Mouse (Mus musculus) midbrain, embryonic 10.5 days (tissue): ENCODE results near the gene Ccser2. TPM values are rescaled to one million over a fixed set of nuclear protein-coding genes. Genes with fewer than 3 reads are reported as not detected.
A peak's percentile ranks its signal among the peaks of the same experiment; 100 is the strongest.

Experiments
- DNase-seq: peaks from one replicate; pipeline ENCODE4 v3.0.0-alpha.2; 2017; ENCODE audit warnings: low spot score
- H3K27ac ChIP-seq: fragments of 300-500 bp; sonication (generic); replicated peaks from 2 replicates; pipeline ENCODE4 v1.5.1; 2016; ENCODE audit warnings: mild to moderate bottlenecking
- H3K27me3 ChIP-seq: fragments of 300-500 bp; sonication (generic); 2 replicates; pipeline ENCODE4 v1.6.1; 2016; ENCODE audit warnings: low read depth, mild to moderate bottlenecking; ENCODE audit not compliant: poor library complexity, severe bottlenecking
- H3K36me3 ChIP-seq: fragments of 300-500 bp; sonication (generic); 2 replicates; pipeline ENCODE4 v1.6.1; 2016; ENCODE audit warnings: mild to moderate bottlenecking, moderate library complexity
- H3K4me1 ChIP-seq: fragments of 300-500 bp; sonication (generic); 2 replicates; pipeline ENCODE4 v1.6.1; 2016
- H3K4me3 ChIP-seq: fragments of 300-500 bp; sonication (generic); 2 replicates; pipeline ENCODE4 v1.5.1; 2016; ENCODE audit warnings: mild to moderate bottlenecking, moderate library complexity
- H3K9me3 ChIP-seq: fragments of 300-500 bp; sonication (generic); replicated peaks from 2 replicates; pipeline ENCODE4 v1.6.1; 2016; ENCODE audit warnings: mild to moderate bottlenecking
- WGBS: fragments of 180-500 bp; shearing (Covaris S2); methylation state at CpG from one replicate; pipeline ENCODE4 v1.1.7; 2016; 5-methylcytosine and 5-hydroxymethylcytosine counted together
- polyA plus RNA-seq: library from polyadenylated mRNA; unstranded; fragments of >200 nt; fragmentation: Nextera tagmentation; extraction: Ambion mirVana; gene quantifications from 2 replicates; pipeline ENCODE4 v1.2.1, GENCODE M21; 2016

The Ccser2 gene
- polyA plus RNA-seq, 1 experiment from 2014 or later: 24.6 TPM

DNA sequence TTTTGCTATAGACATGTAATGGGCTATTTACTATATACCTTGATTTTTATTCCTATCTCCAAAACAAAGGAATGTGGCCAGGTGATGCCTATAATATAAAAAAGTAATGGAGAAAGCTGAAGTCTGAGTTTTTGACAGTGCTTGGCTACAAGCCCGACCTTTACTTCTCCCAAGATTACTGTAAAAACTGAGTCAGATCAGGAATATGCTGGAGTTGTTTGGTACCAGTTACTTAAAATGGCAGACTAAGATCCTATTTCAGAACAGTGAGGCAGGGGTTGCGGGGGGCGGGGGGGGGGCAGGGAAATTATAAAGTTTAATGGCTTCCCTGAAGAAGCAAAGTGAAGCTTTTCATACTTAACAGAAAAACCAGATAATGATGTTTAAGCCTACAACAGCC lies 73.9 kb downstream of the Ccser2 start:
- H3K4me1 ChIP-seq: peaks cover 6% of the 10 kb centered on the region; the same call in 1 of the 2 replicates
- H3K36me3 ChIP-seq: peaks cover 3% of the 10 kb centered on the region; the same call in 1 of the 2 replicates
- no peak for DNase-seq
- H3K9me3 ChIP-seq: no peaks in the 10 kb centered on the region
- WGBS: 87% methylated on average over 3 of the region's 3 CpGs
- no peaks in the 10 kb centered on the region for H3K27me3 ChIP-seq
- no peak overlapping the region for H3K27ac ChIP-seq
- no peak overlapping the region for H3K4me3 ChIP-seq

GRCm38 (mm10) chr14:36892762-36893358 lies 75.7 kb downstream of the Ccser2 start:
- DNase-seq: no peak
- H3K27me3 ChIP-seq: no peaks in the 10 kb centered on the region
- H3K9me3 ChIP-seq: no peaks in the 10 kb centered on the region
- no peak overlapping the region for H3K4me3 ChIP-seq
- no peaks in the 10 kb centered on the region for H3K36me3 ChIP-seq
- 86% methylated on average over 2 of the region's 2 CpGs for WGBS
- H3K27ac ChIP-seq: no peak overlapping the region
- peaks cover 6% of the 10 kb centered on the region; the same call in 1 of the 2 replicates for H3K4me1 ChIP-seq

DNA sequence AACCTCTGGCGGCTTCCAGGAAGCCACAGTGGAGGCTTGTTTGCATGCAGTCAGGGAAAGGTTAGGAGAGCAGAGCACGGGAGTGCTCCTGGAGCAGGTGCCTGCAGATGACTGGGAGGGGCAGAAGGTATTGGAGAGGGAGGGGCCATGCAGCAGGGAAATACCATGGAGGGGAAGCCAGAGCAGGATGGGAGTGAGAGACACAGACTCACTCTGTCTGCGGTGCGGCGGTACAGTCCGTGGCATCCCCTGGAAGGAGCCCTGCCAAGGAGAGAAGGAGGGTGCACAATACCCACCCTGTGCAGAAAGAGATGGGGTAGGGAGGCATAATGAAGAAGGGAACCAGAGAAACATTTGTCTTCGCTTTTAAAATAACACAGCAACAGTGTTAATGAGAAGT lies 78.4 kb downstream of the Ccser2 start:
- Histone ChIP-seq H3K36me3 (no peaks in the 10 kb centered on the region), H3K27me3 (no peaks in the 10 kb centered on the region), H3K9me3 (no peaks in the 10 kb centered on the region), H3K4me3 (no peak overlapping the region), H3K4me1 (peaks cover 6% of the 10 kb centered on the region; the same call in 1 of the 2 replicates), H3K27ac (no peak overlapping the region)
- DNase-seq: no peak
- WGBS: 85% methylated on average over 7 of the region's 7 CpGs

GRCm38 (mm10) chr14:36885680-36886079 lies 82.9 kb downstream of the Ccser2 start:
- H3K9me3 ChIP-seq: no peaks in the 10 kb centered on the region
- H3K4me1 ChIP-seq: no peaks in the 10 kb centered on the region
- no peaks in the 10 kb centered on the region for H3K36me3 ChIP-seq
- no peak overlapping the region for H3K27ac ChIP-seq
- WGBS: 91% methylated on average over 5 of the region's 5 CpGs
- DNase-seq: no peak
- no peak overlapping the region for H3K4me3 ChIP-seq
- no peaks in the 10 kb centered on the region for H3K27me3 ChIP-seq

GRCm38 (mm10) chr14:36885117-36885516 lies 83.5 kb downstream of the Ccser2 start:
- H3K36me3 ChIP-seq: no peaks in the 10 kb centered on the region
- 96% methylated on average over 1 of the region's 1 CpGs for WGBS
- H3K9me3 ChIP-seq: no peaks in the 10 kb centered on the region
- H3K27ac ChIP-seq: no peak overlapping the region
- H3K27me3 ChIP-seq: no peaks in the 10 kb centered on the region
- no peak for DNase-seq
- no peak overlapping the region for H3K4me3 ChIP-seq
- no peaks in the 10 kb centered on the region for H3K4me1 ChIP-seq

DNA sequence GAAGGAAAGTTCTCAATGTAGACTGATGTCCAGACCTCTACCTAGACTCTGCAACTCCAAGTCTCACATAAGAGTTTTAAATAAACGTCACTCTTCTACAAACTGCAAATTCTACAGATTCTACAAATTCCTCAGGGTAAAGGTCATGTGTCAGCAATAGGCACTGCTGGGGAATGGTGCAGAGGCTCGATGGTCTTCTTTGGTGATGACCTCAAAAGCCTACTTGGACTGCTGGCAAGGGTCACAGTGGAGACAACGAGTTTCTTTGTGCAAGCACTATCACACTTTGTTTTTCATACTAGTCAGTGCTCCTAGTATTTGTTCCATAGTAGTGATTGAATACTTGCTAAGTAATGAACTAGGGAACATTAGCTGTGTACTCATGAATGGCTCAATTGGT lies 85.0 kb downstream of the Ccser2 start:
- H3K9me3 ChIP-seq: no peaks in the 10 kb centered on the region
- H3K4me1 ChIP-seq: no peaks in the 10 kb centered on the region
- no peaks in the 10 kb centered on the region for H3K27me3 ChIP-seq
- DNase-seq: no peak
- no peak overlapping the region for H3K27ac ChIP-seq
- H3K4me3 ChIP-seq: no peak overlapping the region
- H3K36me3 ChIP-seq: peaks cover 10% of the 10 kb centered on the region
- 58% methylated on average over 3 of the region's 3 CpGs for WGBS

DNA sequence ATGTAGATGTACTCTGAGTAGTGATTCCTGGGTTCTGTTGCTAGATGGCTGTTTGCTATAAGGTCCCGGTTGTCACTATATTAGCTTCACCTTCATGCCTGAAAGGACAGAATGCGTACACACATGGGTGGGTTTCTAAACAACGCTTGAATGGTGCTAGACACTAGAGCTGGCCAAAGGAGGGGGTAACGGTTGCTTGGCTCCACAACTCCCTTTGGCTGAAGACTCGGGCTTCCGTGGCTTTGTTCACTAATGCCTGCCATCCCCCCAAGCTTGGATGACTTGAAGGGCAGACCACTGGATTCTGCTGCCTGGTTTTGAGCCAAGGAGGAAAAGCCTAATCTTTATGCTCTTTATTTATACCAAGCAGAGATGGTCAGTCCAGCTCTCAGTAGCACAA lies 98.3 kb downstream of the Ccser2 start:
- WGBS: 62% methylated on average over 6 of the region's 6 CpGs
- Histone ChIP-seq H3K9me3 (no peaks in the 10 kb centered on the region), H3K4me1 (peaks cover 4% of the 10 kb centered on the region; the same call in 1 of the 2 replicates), H3K27me3 (no peaks in the 10 kb centered on the region), H3K4me3 (no peak overlapping the region), H3K36me3 (no peaks in the 10 kb centered on the region), H3K27ac (no peak overlapping the region)
- no peak for DNase-seq

DNA sequence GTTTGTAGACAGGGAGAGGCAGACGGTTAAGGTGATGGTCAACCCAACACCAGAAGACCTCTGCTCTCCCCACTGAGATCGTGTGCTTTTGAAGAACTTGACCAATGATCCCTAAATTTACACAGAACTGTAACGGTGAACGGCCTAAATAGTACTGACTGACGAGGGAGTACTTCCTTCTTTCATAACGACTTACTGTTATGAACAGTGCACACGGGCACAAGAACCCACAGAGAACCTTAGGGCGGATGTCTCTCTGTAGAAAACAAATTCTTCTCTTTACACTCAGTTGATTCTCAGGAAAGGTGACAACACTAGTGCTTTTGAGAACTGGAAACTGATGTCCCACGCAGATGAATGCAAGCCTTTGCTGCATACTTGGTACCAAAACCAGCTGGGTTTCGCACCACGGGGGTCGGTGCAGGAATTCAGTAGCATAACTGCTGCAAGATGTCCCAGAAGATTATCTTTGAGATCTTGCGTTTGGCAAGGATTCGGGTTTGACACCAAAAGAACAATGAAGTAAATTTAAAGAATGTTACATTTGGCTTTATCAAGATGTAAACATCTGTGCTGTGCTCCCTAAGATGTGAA lies 99.7 kb downstream of the Ccser2 start:
- H3K27me3 ChIP-seq: no peaks in the 10 kb centered on the region
- WGBS: 89% methylated on average over 14 of the region's 14 CpGs

DNA sequence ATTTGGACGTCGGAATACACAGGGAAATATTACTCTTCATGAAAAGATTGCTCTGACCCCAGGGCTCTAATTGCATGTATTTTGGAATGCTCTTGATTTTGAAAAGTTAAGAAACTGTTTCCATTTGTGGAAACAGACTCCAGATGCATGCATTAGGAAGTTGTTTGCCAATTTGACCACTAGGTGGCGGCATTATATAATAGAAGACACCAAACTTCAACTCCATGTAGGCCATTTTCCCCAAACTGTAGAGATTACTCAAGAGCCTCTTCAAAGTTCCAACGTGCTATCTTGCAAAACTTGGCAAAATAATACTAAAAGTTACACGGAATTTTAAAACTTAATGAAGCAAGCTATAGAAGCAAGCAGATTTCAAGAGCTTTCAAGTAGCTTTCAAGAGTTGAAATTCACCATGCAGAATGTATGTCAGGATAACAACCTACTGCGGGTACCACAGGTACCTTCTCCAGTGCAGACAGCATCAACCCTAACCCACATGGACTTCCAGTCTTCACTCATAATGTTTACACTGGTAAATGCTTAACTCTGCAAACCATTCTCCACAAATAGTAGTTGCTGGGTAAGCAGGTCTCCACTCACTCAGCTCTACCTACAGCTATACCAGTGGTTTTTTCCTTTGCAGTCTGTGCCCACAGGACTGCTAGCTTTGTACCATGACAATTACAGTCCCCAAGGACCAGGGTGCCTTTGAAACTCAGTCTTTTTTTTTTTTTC lies 101.4 kb downstream of the Ccser2 start:
- no peak overlapping the region for H3K4me3 ChIP-seq
- no peak overlapping the region for H3K27ac ChIP-seq
- no peaks in the 10 kb centered on the region for H3K36me3 ChIP-seq
- H3K9me3 ChIP-seq: no peaks in the 10 kb centered on the region
- H3K27me3 ChIP-seq: no peaks in the 10 kb centered on the region
- H3K4me1 ChIP-seq: peaks cover 7% of the 10 kb centered on the region; the same call in 1 of the 2 replicates
- WGBS: 21% methylated on average over 6 of the region's 6 CpGs
- DNase-seq: peak; percentile 41

More for the DNA sequence above, 99.7 kb downstream of the Ccser2 start:
- Histone ChIP-seq H3K9me3 (no peaks in the 10 kb centered on the region), H3K36me3 (no peaks in the 10 kb centered on the region), H3K27ac (no peak overlapping the region), H3K4me1 (peaks cover 6% of the 10 kb centered on the region; the same call in 1 of the 2 replicates), H3K4me3 (no peak overlapping the region)
- no peak for DNase-seq

DNA sequence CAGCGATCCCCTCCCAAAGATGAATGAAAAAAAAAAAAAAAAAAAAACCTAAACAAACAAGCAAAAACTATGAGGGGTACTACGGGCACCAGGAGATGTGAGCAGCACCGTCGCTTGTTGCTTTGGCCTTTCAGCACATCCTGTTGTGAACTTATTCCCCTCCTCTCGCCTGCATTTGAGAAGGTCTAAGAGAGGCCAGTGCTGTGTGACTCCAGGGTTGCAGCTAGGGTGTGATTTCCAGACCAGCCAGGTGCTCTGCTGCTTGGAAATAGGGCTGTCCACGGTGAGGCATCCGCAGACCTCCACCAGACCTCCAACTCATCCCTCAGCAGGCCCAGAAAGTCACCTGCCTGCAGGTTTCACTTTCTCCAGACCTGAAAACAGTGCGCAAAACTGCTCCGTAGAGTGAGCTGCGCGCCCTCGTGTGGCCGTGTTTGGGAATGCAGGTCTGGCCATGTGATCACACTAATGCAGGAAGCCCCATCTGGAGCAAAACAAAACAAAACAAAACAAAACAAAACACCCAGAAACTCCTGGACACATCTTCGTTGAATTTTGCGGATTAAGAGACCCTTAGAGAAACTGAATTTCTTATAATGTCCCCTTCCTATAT lies 104.6 kb downstream of the Ccser2 start:
- peak; percentile 79 for DNase-seq
- Histone ChIP-seq H3K4me1 (peaks cover 3% of the 10 kb centered on the region; the same call in 1 of the 2 replicates), H3K36me3 (no peaks in the 10 kb centered on the region), H3K9me3 (no peaks in the 10 kb centered on the region), H3K4me3 (peak overlapping the region; percentile 26), H3K27ac (no peak overlapping the region), H3K27me3 (no peaks in the 10 kb centered on the region)
- WGBS: 23% methylated on average over 15 of the region's 15 CpGs

DNA sequence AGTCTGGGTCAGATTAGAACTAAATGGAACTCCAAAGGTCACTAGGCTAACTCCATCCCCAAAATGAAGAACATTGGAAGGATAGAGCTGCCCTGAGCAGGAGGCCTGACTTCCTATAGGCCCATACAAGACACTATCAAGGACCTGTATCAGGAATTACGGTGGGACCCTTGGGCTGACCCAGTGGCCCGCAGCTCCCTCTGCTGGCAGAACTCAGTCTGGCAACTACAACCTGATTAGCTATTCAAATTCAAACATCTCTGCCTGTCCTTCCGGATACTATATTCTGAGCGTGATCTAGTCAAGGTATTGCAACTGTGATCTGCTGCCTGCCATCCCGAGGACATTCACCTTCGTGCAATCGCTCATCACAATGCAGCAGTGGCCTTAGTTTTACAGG lies 106.2 kb downstream of the Ccser2 start:
- Histone ChIP-seq H3K27me3 (no peaks in the 10 kb centered on the region), H3K27ac (no peak overlapping the region), H3K4me1 (peaks cover 3% of the 10 kb centered on the region; the same call in 1 of the 2 replicates), H3K9me3 (no peaks in the 10 kb centered on the region), H3K4me3 (no peak overlapping the region), H3K36me3 (no peaks in the 10 kb centered on the region)
- 31% methylated on average over 7 of the region's 7 CpGs for WGBS
- peak; percentile 62 for DNase-seq

- peaks cover 1% of the 10 kb centered on the region; the same call in 1 of the 2 replicates for H3K4me1 ChIP-seq
- no peak overlapping the region for H3K27ac ChIP-seq
- H3K4me3 ChIP-seq: no peak overlapping the region
- 78% methylated on average over 4 of the region's 4 CpGs for WGBS
- H3K9me3 ChIP-seq: no peaks in the 10 kb centered on the region
- H3K27me3 ChIP-seq: no peaks in the 10 kb centered on the region
- H3K36me3 ChIP-seq: no peaks in the 10 kb centered on the region
- no peak for DNase-seq
Observed at GRCm38 (mm10) chr14:36858932-36859331, 109.6 kb downstream of the Ccser2 start.
